Mouse (Mus musculus) CH12.LX (cell line): Measurements from ENCODE around the gene Ccdc138.

Experiments used
- BHLHE40 ChIP-seq: IDR thresholded peaks from 2 replicates; pipeline ENCODE4 v1.6.1; 2011; ENCODE audit warnings: mild to moderate bottlenecking, low read depth, low read length, improper control_type of control experiment
- CHD1 ChIP-seq: IDR thresholded peaks from 2 replicates; pipeline ENCODE4 v1.6.1; 2012; ENCODE audit warnings: low read depth, low read length, improper control_type of control experiment, inconsistent platforms
- CHD2 ChIP-seq: IDR thresholded peaks from 2 replicates; pipeline ENCODE4 v1.6.1; 2011; ENCODE audit warnings: low read length, improper control_type of control experiment
- CTCF ChIP-seq, 2 experiments: IDR thresholded peaks in 1 of 2; conservative IDR thresholded peaks in 1 of 2; 2 replicates each; pipeline ENCODE4 v1.5.1; 2011 to 2012; ENCODE audit warnings: low read depth in 2 of 2, low read length in 2 of 2, improper control_type of control experiment in 1 of 2, inconsistent platforms in 1 of 2, mild to moderate bottlenecking in 1 of 2, moderate library complexity in 1 of 2
- EP300 ChIP-seq: IDR thresholded peaks from 2 replicates; pipeline ENCODE4 v1.6.1; 2011; ENCODE audit warnings: low read length, improper control_type of control experiment
- GABPA ChIP-seq: IDR thresholded peaks from 2 replicates; pipeline ENCODE4 v1.6.1; 2012; ENCODE audit warnings: low read depth, low read length, improper control_type of control experiment, inconsistent platforms; ENCODE audit not compliant: insufficient replicate concordance
- JUN ChIP-seq: IDR thresholded peaks from 2 replicates; pipeline ENCODE4 v1.6.1; 2011; ENCODE audit warnings: low read depth, mild to moderate bottlenecking, low read length, improper control_type of control experiment, moderate library complexity; ENCODE audit not compliant: insufficient read depth
- MAZ ChIP-seq: IDR thresholded peaks from 2 replicates; pipeline ENCODE4 v1.6.1; 2012; ENCODE audit warnings: low read depth, mild to moderate bottlenecking, inconsistent platforms, low read length, improper control_type of control experiment, moderate library complexity
- MXI1 ChIP-seq: IDR thresholded peaks from 2 replicates; pipeline ENCODE4 v1.6.1; 2011; ENCODE audit warnings: mild to moderate bottlenecking, low read depth, low read length, improper control_type of control experiment
- NRF1 ChIP-seq: IDR thresholded peaks from 2 replicates; pipeline ENCODE4 v1.6.1; 2014; ENCODE audit warnings: low read depth, mild to moderate bottlenecking, inconsistent platforms, low read length, improper control_type of control experiment, moderate library complexity
- POLR2A ChIP-seq: IDR thresholded peaks from 2 replicates; pipeline ENCODE4 v1.6.1; 2011; ENCODE audit warnings: low read depth, mild to moderate bottlenecking, improper control_type of control experiment, low read length
- USF1 ChIP-seq: IDR thresholded peaks from 2 replicates; pipeline ENCODE4 v1.6.1; 2014; ENCODE audit warnings: low read depth, mild to moderate bottlenecking, inconsistent platforms, low read length, improper control_type of control experiment
- ZKSCAN1 ChIP-seq: IDR thresholded peaks from 2 replicates; pipeline ENCODE4 v1.6.1; 2012; ENCODE audit warnings: low read depth, inconsistent platforms, low read length, improper control_type of control experiment, borderline replicate concordance

DNA sequence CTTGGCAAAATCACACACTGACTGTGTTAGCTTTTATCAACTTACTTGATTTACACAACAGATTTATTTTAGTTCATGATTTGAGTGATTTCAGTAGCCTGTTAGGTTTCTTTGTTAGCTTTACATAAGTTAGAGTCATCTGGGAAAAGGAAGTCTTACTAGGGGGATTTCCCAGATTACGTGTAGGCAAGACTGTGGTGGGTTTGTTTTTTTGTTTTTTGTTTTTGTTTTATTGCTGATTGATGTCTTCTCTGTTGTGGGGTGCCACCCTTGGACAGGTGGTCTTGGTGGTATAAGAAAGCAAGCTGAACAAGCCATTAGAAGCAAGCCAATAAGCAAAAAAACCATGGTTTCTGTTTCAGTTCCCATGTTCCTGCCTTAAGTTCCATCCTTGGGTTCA is 31.6 kb downstream of the Ccdc138 start:
- TF ChIP-seq USF1 (no peak), CTCF (conservative IDR thresholded peaks at IDR 0.05 in 1 of 2, IDR thresholded peaks at IDR 0.05 in 1 of 2; ENCODE audit: low read depth in 2 of 2, low read length in 2 of 2) (no peak), BHLHE40 (no peak), ZKSCAN1 (no peak), NRF1 (no peak), EP300 (peak; percentile 47), POLR2A (no peak), JUN (no peak; the same call in 1 of the 2 replicates), CHD2 (no peak), MAZ (no peak), CHD1 (no peak), GABPA (no peak), MXI1 (no peak)
